ENCODE assay signal across 32 mouse cellular contexts in genomic region chr7:4779921-4780320, GRCm38 (mm10). TPM values are rescaled to one million over a fixed set of nuclear protein-coding genes. Genes with fewer than 3 reads are reported as not detected.
DNase-seq lines count a peak whose midpoint lies in the region; ATAC-seq and TF ChIP-seq lines count a peak whose summit lies in the region.
"Had no signal": no experiment of that assay in that cellular context is flagged by ENCODE, and none has a peak within 500 bp of the region (broad histone marks: within the 10 kb centered on the region; RNA-seq: fewer than 3 reads in every experiment).

No protein-coding gene starts in this region.

- 31% methylated on average over 5 of the region's 5 CpGs for WGBS in heart, postnatal 0 days
- WGBS in neural tube, embryonic 15.5 days, result 44% methylated on average over 5 of the region's 5 CpGs

- no peak for DNase-seq in heart, postnatal 0 days (ENCODE audit: low spot score)
- DNase-seq in heart, postnatal 4 days, result no peak
- no peak for DNase-seq in testis, postnatal 14 days (ENCODE audit: low spot score)
- DNase-seq in NIH3T3 (ENCODE audit: low read depth), result peak; percentile 53
- peak; percentile 46 for DNase-seq in testis, postnatal 10 days (ENCODE audit: low spot score)
- DNase-seq: adrenal gland, postnatal 10 days; B cell, adult 2 months; cerebellum, adult 8-10 months; gastrocnemius, postnatal 36 days; kidney, adult 2 months; layer of hippocampus, adult 9-11 months; lung, postnatal 36 days; right cerebral cortex, postnatal 25 days; spleen, adult 18-20 months had no signal

- H3K9ac ChIP-seq in heart, postnatal 0 days (replicated peaks; ENCODE audit: low read depth, low read length), result no peak overlapping the region
- no peak overlapping the region for H3K9ac ChIP-seq in neural tube, embryonic 15.5 days (replicated peaks)
- H3K9ac ChIP-seq: forebrain, embryonic 15.5 days; liver, embryonic 14.5 days; lung, embryonic 15.5 days; midbrain, embryonic 13.5 days had no signal

- no peaks in the 10 kb centered on the region for H3K36me3 ChIP-seq in heart, postnatal 0 days (replicated peaks; ENCODE audit: control insufficient read depth, insufficient read depth, low read length)
- H3K36me3 ChIP-seq in testis, adult 2 months (ENCODE audit: control insufficient read depth, insufficient read depth, low read length), result no peaks in the 10 kb centered on the region
- no peaks in the 10 kb centered on the region for H3K36me3 ChIP-seq in neural tube, embryonic 15.5 days
- H3K36me3 ChIP-seq: forebrain, embryonic 15.5 days; lung, embryonic 15.5 days; midbrain, embryonic 13.5 days had no signal

- no peak overlapping the region for H3K4me3 ChIP-seq in heart, postnatal 0 days (ENCODE audit: low read depth, low read length)
- peak overlapping the region; percentile 87 for H3K4me3 ChIP-seq in testis, adult 2 months (ENCODE audit: control insufficient read depth, low read depth, low read length)
- H3K4me3 ChIP-seq in neural tube, embryonic 15.5 days (replicated peaks), result no peak overlapping the region
- H3K4me3 ChIP-seq: forebrain, embryonic 15.5 days; lung, embryonic 15.5 days; midbrain, embryonic 13.5 days had no signal

- no peak overlapping the region for H3K4me2 ChIP-seq in heart, postnatal 0 days (ENCODE audit: low read depth, low read length)
- H3K4me2 ChIP-seq in neural tube, embryonic 15.5 days, result no peak overlapping the region
- H3K4me2 ChIP-seq: forebrain, embryonic 15.5 days; lung, embryonic 15.5 days; midbrain, embryonic 13.5 days had no signal

- TF ChIP-seq CTCF in heart, postnatal 0 days (IDR thresholded peaks at IDR 0.05; ENCODE audit: low read depth), result no peak
- TF ChIP-seq CTCF in testis, adult 2 months (IDR thresholded peaks at IDR 0.05; ENCODE audit: control insufficient read depth, insufficient read depth, insufficient replicate concordance, low read depth, low read length), result no peak

- TF ChIP-seq EP300 in heart, postnatal 0 days (IDR thresholded peaks at IDR 0.05; ENCODE audit: low read depth), result no peak

- H3K27me3 ChIP-seq in heart, postnatal 0 days (ENCODE audit: control insufficient read depth, insufficient read depth, low read length), result peaks cover 54% of the 10 kb centered on the region
- no peaks in the 10 kb centered on the region; the same call in 1 of the 2 replicates for H3K27me3 ChIP-seq in testis, adult 2 months (ENCODE audit: control insufficient read depth, insufficient read depth, low read length)
- peaks cover 64% of the 10 kb centered on the region for H3K27me3 ChIP-seq in neural tube, embryonic 15.5 days (replicated peaks)

- ATAC-seq in heart, postnatal 0 days (ENCODE audit: insufficient read depth, low read depth), result 0 out of 2 replicates have a peak, but pooled peaks have one; percentile 15
- no peak for ATAC-seq in neural tube, embryonic 15.5 days (ENCODE audit: low FRiP score)
- ATAC-seq: forebrain, embryonic 15.5 days; hindbrain, postnatal 0 days; midbrain, embryonic 13.5 days had no signal

- no peaks in the 10 kb centered on the region for H3K4me1 ChIP-seq in heart, postnatal 0 days (ENCODE audit: control insufficient read depth, insufficient read depth)
- H3K4me1 ChIP-seq in testis, adult 2 months (ENCODE audit: control insufficient read depth, insufficient read depth, low read length), result peaks cover 9% of the 10 kb centered on the region
- peaks cover 10% of the 10 kb centered on the region for H3K4me1 ChIP-seq in neural tube, embryonic 15.5 days

- no peaks in the 10 kb centered on the region for H3K9me3 ChIP-seq in heart, postnatal 0 days (replicated peaks; ENCODE audit: control insufficient read depth, low read length)
- H3K9me3 ChIP-seq in neural tube, embryonic 15.5 days (replicated peaks), result no peaks in the 10 kb centered on the region
- H3K9me3 ChIP-seq: forebrain, embryonic 15.5 days; lung, embryonic 15.5 days; midbrain, embryonic 13.5 days had no signal

- H3K27ac ChIP-seq in heart, postnatal 0 days (ENCODE audit: low read depth), result no peak overlapping the region
- no peak overlapping the region for H3K27ac ChIP-seq in testis, adult 2 months (ENCODE audit: control insufficient read depth, insufficient read depth, low read depth, low read length)
- H3K27ac ChIP-seq in neural tube, embryonic 15.5 days (replicated peaks), result no peak overlapping the region
- H3K27ac ChIP-seq: forebrain, embryonic 15.5 days; hindbrain, postnatal 0 days; kidney, postnatal 0 days; liver, embryonic 14.5 days; lung, embryonic 15.5 days; midbrain, embryonic 13.5 days had no signal

- no peak for TF ChIP-seq POLR2A in testis, adult 2 months (IDR thresholded peaks at IDR 0.05; ENCODE audit: control insufficient read depth, low read depth, low read length)

RNA-seq across cellular contexts. Expression of gene Il11, which starts 2.7 kb away (rescaled TPM):
- not detected in 2 replicates for total RNA-seq in heart, postnatal 0 days (2014; rRNA removed; ENCODE audit: low replicate concordance)
- not detected in 2 replicates for polyA plus RNA-seq in heart, postnatal 0 days (2015; fragmentation: Nextera tagmentation; extraction: Ambion mirVana)
- total RNA-seq in heart, postnatal 4 days (2021), result under 1 TPM in 1 of 2 experiments, not detected in 1; 0.23 TPM
- polyA plus RNA-seq in testis, adult 2 months (2012; rRNA removed), result 15.5 and 17.3 TPM in 2 replicates
- polyA plus RNA-seq in neural tube, embryonic 15.5 days (2015; fragmentation: Nextera tagmentation; extraction: Ambion mirVana), result 0.90 and 1.0 TPM in 2 replicates
- total RNA-seq: gastrocnemius, postnatal 36 days; monocyte, adult 5-6 weeks had no signal

RNA-seq across cellular contexts. Expression of gene Tmem190, which starts 2.8 kb away (rescaled TPM):
- total RNA-seq in heart, postnatal 0 days (2014; rRNA removed; ENCODE audit: low replicate concordance), result not detected in 2 replicates
- not detected in 2 replicates for polyA plus RNA-seq in heart, postnatal 0 days (2015; fragmentation: Nextera tagmentation; extraction: Ambion mirVana)
- total RNA-seq in heart, postnatal 4 days (2021), result not detected
- 387 and 534 TPM in 2 replicates for polyA plus RNA-seq in testis, adult 2 months (2012; rRNA removed)
- not detected in 2 replicates for polyA plus RNA-seq in neural tube, embryonic 15.5 days (2015; fragmentation: Nextera tagmentation; extraction: Ambion mirVana)
- total RNA-seq: adrenal gland, postnatal 10 days; CH12.LX; gastrocnemius, postnatal 36 days; heart, adult 8-10 months; hindbrain, postnatal 0 days; left cerebral cortex, adult 18-20 months; left cerebral cortex, postnatal 25 days; monocyte, adult 5-6 weeks had no signal
- polyA plus RNA-seq: forebrain, embryonic 15.5 days; heart, embryonic 16.5 days; hindbrain, embryonic 11.5 days; hindbrain, postnatal 0 days; large intestine, adult 2 months; limb, embryonic 14.5 days; liver, embryonic 14.5 days; midbrain, embryonic 13.5 days; neural tube, embryonic 11.5 days had no signal

RNA-seq across cellular contexts. Expression of gene Fam71e2, which starts 8.8 kb away (rescaled TPM):
- total RNA-seq in heart, postnatal 0 days (2014; rRNA removed; ENCODE audit: low replicate concordance), result not detected in 2 replicates
- not detected in 2 replicates for polyA plus RNA-seq in heart, postnatal 0 days (2015; fragmentation: Nextera tagmentation; extraction: Ambion mirVana)
- total RNA-seq in heart, postnatal 4 days (2021), result not detected
- polyA plus RNA-seq in testis, adult 2 months (2012; rRNA removed), result 319 and 358 TPM in 2 replicates
- not detected in 2 replicates for polyA plus RNA-seq in neural tube, embryonic 15.5 days (2015; fragmentation: Nextera tagmentation; extraction: Ambion mirVana)
- total RNA-seq: adrenal gland, postnatal 10 days; CH12.LX; gastrocnemius, postnatal 36 days; heart, adult 8-10 months; hindbrain, postnatal 0 days; left cerebral cortex, adult 18-20 months; left cerebral cortex, postnatal 25 days; monocyte, adult 5-6 weeks had no signal
- polyA plus RNA-seq: forebrain, embryonic 15.5 days; heart, embryonic 16.5 days; hindbrain, embryonic 11.5 days; hindbrain, postnatal 0 days; kidney, postnatal 0 days; large intestine, adult 2 months; liver, embryonic 14.5 days; lung, embryonic 15.5 days; midbrain, embryonic 13.5 days; neural tube, embryonic 11.5 days had no signal

RNA-seq across cellular contexts. Expression of gene Tmem238, which starts 9.5 kb away (rescaled TPM):
- 2.2 and 21.0 TPM in 2 replicates for total RNA-seq in heart, postnatal 0 days (2014; rRNA removed; ENCODE audit: low replicate concordance)
- polyA plus RNA-seq in heart, postnatal 0 days (2015; fragmentation: Nextera tagmentation; extraction: Ambion mirVana), result 8.0 and 8.6 TPM in 2 replicates
- 1 to 10 TPM; 2.7 to 5.1 TPM for total RNA-seq in heart, postnatal 4 days (2021)
- polyA plus RNA-seq in testis, adult 2 months (2012; rRNA removed), result 1.1 and 1.6 TPM in 2 replicates
- 6.8 and 9.9 TPM in 2 replicates for polyA plus RNA-seq in neural tube, embryonic 15.5 days (2015; fragmentation: Nextera tagmentation; extraction: Ambion mirVana)

RNA-seq across cellular contexts. Expression of gene Rpl28, which starts 12.8 kb away (rescaled TPM):
- total RNA-seq in heart, postnatal 0 days (2014; rRNA removed; ENCODE audit: low replicate concordance), result 141 and 173 TPM in 2 replicates
- 259 and 269 TPM in 2 replicates for polyA plus RNA-seq in heart, postnatal 0 days (2015; fragmentation: Nextera tagmentation; extraction: Ambion mirVana)
- total RNA-seq in heart, postnatal 4 days (2021), result 100 to 1,000 TPM; 726 to 732 TPM
- polyA plus RNA-seq in testis, adult 2 months (2012; rRNA removed), result 176 and 240 TPM in 2 replicates
- polyA plus RNA-seq in neural tube, embryonic 15.5 days (2015; fragmentation: Nextera tagmentation; extraction: Ambion mirVana), result 224 and 255 TPM in 2 replicates

Comparison
In these comparisons a context has a peak if more than half of its experiments do, and no peak if none do; other contexts are left out.
1. DNase-seq: peak in NIH3T3 (single experiment) and testis, postnatal 10 days (single experiment); none in heart, postnatal 0 days (single experiment), heart, postnatal 4 days (single experiment) and testis, postnatal 14 days (single experiment).
2. RNA of gene Tmem190, which starts 2.8 kb away (polyA plus RNA-seq): 387 to 534 TPM in testis, adult 2 months; not detected in heart, postnatal 0 days and not detected in neural tube, embryonic 15.5 days; every median in the first group is over 100 times any median in the second.
3. RNA of gene Fam71e2, which starts 8.8 kb away (polyA plus RNA-seq): 319 to 358 TPM in testis, adult 2 months; not detected in heart, postnatal 0 days and not detected in neural tube, embryonic 15.5 days; every median in the first group is over 100 times any median in the second.